Mouse (Mus musculus) E14TG2a.4 (cell line): ENCODE data around the gene Dcaf11.
A peak's percentile ranks its signal among the peaks of the same experiment; 100 is the strongest.

Experiments used
- H3K27me3 ChIP-seq: 2 replicates; pipeline ENCODE4 v1.6.1; 2014; ENCODE audit warnings: low read length, control low read depth; ENCODE audit not compliant: insufficient read depth
- H3K36me3 ChIP-seq: 2 replicates; pipeline ENCODE4 v1.6.1; 2014; ENCODE audit warnings: low read length, control low read depth; ENCODE audit not compliant: insufficient read depth
- H3K4me1 ChIP-seq: replicated peaks from 2 replicates; pipeline ENCODE4 v1.6.1; 2014; ENCODE audit warnings: low read depth, low read length, control low read depth
- H3K4me3 ChIP-seq: replicated peaks from 2 replicates; pipeline ENCODE4 v1.5.1; 2014; ENCODE audit warnings: mild to moderate bottlenecking, low read length
- H3K9me3 ChIP-seq: 2 replicates; pipeline ENCODE4 v1.6.1; 2014; ENCODE audit warnings: low read length, control low read depth
- CTCF ChIP-seq: conservative IDR thresholded peaks from 2 replicates; pipeline ENCODE4 v1.5.1; 2014; ENCODE audit warnings: low read length
- NANOG ChIP-seq: IDR thresholded peaks from 2 replicates; pipeline ENCODE4 v1.6.1; 2014; ENCODE audit warnings: borderline replicate concordance, low read length, mixed read lengths
- POU5F1 ChIP-seq: IDR thresholded peaks from 2 replicates; pipeline ENCODE4 v1.6.1; 2014; ENCODE audit warnings: low read length, borderline replicate concordance

The Dcaf11 gene

GRCm38 (mm10) chr14:55559799-55560201, at the start of gene Dcaf11:
Gene Dcaf11 (plus strand): TSS chr14:55560006.
- peaks cover 33% of the 10 kb centered on the region for H3K36me3 ChIP-seq

DNA sequence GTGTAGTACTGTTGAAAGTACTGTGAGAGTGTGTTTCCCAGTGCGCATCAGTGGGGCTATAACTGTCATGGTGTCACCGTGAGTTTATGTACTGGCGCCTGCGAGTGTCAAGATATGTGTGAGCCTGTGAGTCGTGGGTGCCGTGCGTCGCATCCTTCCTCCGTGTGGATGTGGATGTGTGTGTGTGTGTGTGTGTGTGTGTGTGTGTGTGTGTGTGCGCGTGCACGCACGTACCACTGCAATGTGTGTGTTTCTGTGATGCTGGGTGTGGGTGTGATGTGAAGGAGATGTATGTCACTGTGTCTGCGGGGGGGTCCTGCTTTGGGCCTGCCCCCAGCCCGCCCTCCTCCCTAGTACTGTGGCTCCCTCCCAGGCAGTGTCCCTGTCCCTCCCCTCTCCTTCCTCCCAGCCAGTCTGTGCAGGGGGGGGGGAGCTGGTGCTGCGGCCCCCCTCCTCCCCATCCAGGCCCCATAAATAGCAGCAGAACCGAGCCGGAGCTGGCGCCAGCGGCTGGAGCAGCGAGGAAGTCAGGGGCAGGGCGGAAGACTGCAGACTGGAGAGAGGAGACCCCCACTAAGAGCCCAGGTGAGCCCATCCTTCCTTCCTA, 49.6 kb upstream of the Dcaf11 start, which contains the start of gene Cpne6:
Cpne6 (plus strand) TSS at position 321 of the 607 bp plus-strand sequence.
- Histone ChIP-seq H3K9me3 (peaks cover 6% of the 10 kb centered on the region), H3K4me1 (peaks cover 28% of the 10 kb centered on the region), H3K4me3 (peak within 1 kb of the TSS; percentile 43), H3K36me3 (no peaks in the 10 kb centered on the region), H3K27me3 (peaks cover 45% of the 10 kb centered on the region)
- TF ChIP-seq POU5F1 (no peak), NANOG (no peak), CTCF (no peak)

More at GRCm38 (mm10) chr14:55559799-55560201, at the start of gene Dcaf11:
- H3K4me3 ChIP-seq, result peak within 1 kb of the TSS; percentile 91
- H3K4me1 ChIP-seq, result peaks cover 50% of the 10 kb centered on the region
- no peaks in the 10 kb centered on the region for H3K27me3 ChIP-seq
- H3K9me3 ChIP-seq, result no peaks in the 10 kb centered on the region
- TF ChIP-seq NANOG (no peak), POU5F1 (no peak), CTCF (no peak)

DNA sequence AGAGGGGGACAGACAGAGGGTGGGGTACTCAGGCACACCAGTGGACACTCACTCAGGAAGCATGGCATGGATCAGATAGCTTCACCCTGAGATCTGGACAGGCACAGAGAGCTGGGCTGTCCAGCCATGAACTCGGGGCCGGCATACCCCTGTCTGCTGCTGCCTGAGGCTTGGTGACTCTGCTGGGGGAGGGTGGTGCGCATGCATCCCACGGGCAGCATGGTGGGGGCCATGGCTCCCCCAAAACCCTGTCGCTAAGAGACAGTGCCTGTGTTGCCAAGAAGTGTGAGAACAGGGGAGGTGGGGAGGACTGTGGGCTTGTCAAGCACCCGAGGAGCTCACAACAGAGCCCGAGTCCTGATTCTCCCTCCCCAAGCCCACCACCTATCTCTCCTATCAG, 48.8 kb upstream of the Dcaf11 start:
- H3K4me1 ChIP-seq, result peaks cover 36% of the 10 kb centered on the region
- peaks cover 51% of the 10 kb centered on the region for H3K27me3 ChIP-seq
- TF ChIP-seq POU5F1 (no peak), CTCF (no peak), NANOG (no peak)
- H3K36me3 ChIP-seq, result no peaks in the 10 kb centered on the region
- peaks cover 2% of the 10 kb centered on the region for H3K9me3 ChIP-seq
- no peak overlapping the region for H3K4me3 ChIP-seq

- H3K4me1 ChIP-seq, result peaks cover 48% of the 10 kb centered on the region
- TF ChIP-seq POU5F1 (no peak), CTCF (no peak), NANOG (no peak)
- no peaks in the 10 kb centered on the region for H3K9me3 ChIP-seq
- H3K36me3 ChIP-seq, result no peaks in the 10 kb centered on the region
- no peak overlapping the region for H3K4me3 ChIP-seq
- peaks cover 65% of the 10 kb centered on the region for H3K27me3 ChIP-seq
Measured at GRCm38 (mm10) chr14:55513927-55514326, 45.9 kb upstream of the Dcaf11 start.

DNA sequence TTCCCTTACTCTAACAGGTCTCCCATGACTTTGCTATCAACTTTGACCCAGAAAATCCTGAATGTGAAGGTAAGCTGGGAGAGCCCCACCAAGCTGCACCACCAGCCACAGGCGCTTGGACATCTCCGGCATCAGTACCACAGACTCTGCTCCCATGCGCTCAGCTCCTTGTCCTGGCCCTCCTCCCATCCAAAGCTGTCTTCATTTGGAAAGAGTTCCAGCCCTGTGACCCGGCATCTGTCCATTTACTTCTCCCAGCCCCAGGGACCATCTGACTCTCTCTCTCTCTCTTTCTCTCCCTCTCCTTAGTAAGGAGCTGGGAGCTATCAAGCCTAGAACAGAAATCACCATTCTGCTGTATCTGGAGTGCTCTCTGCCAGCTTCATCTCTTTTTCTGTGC, 44.0 kb upstream of the Dcaf11 start:
- H3K9me3 ChIP-seq, result no peaks in the 10 kb centered on the region
- peaks cover 40% of the 10 kb centered on the region for H3K4me1 ChIP-seq
- no peaks in the 10 kb centered on the region for H3K36me3 ChIP-seq
- peak overlapping the region; percentile 26; the same call in 1 of the 2 replicates for H3K4me3 ChIP-seq
- TF ChIP-seq NANOG (no peak), CTCF (no peak), POU5F1 (no peak)
- H3K27me3 ChIP-seq, result peaks cover 80% of the 10 kb centered on the region

- no peaks in the 10 kb centered on the region for H3K36me3 ChIP-seq
- no peak overlapping the region for H3K4me3 ChIP-seq
- peaks cover 35% of the 10 kb centered on the region for H3K4me1 ChIP-seq
- H3K27me3 ChIP-seq, result peaks cover 87% of the 10 kb centered on the region
- no peak for TF ChIP-seq POU5F1
- no peak for TF ChIP-seq NANOG
- TF ChIP-seq CTCF, result no peak
- no peaks in the 10 kb centered on the region for H3K9me3 ChIP-seq
Measured at GRCm38 (mm10) chr14:55518897-55519296, 40.9 kb upstream of the Dcaf11 start.

GRCm38 (mm10) chr14:55519604-55520003, 40.2 kb upstream of the Dcaf11 start:
- TF ChIP-seq POU5F1 (no peak), CTCF (no peak), NANOG (no peak)
- peaks cover 91% of the 10 kb centered on the region for H3K27me3 ChIP-seq
- H3K4me3 ChIP-seq, result no peak overlapping the region
- H3K36me3 ChIP-seq, result no peaks in the 10 kb centered on the region
- H3K4me1 ChIP-seq, result peaks cover 34% of the 10 kb centered on the region
- H3K9me3 ChIP-seq, result no peaks in the 10 kb centered on the region

DNA sequence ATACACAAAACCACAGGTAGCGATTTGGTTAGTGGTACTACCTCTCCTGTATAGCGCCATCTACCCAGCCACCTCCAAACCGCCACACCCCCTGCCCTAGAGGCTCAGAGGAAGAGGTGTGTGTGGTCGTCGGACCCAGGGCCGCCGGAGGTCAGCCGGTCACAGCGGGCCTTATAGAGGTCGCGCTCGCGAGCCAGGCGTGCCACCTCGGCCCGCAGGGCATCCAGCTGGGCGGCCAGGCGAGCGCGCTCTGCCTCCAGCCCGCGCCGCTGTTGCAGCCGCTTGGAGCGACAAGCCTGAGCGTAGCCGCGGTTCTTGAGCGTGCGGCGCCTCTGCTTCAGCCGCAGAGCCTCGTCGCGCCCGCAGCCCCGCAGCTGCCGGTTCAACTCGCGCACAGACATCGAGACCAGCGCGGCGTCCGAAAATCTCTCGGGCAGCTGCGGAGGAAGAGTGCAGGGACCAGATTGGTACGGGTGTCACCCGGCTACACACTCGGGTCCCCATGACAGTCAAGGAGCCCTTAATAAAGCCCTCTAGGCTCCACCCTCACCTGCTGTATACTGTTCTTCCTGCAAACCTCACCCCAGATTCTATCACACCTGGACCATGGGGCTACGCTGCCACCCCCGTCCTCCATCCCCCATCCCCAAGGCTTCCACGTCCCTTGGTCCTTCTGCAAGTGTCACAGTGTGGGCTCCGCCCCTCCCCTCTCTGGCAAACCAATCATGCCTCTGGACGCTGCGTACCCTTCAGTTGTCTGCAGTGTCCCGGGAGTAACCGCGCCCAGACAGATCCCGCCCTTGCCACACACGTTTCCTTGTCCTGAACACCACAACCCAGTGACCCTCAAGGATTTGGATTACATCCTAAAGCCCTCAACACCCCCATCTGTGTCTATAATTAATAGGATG, 39.1 kb upstream of the Dcaf11 start:
- H3K36me3 ChIP-seq, result no peaks in the 10 kb centered on the region
- H3K4me3 ChIP-seq, result peak overlapping the region; percentile 86
- peaks cover 88% of the 10 kb centered on the region for H3K27me3 ChIP-seq
- H3K9me3 ChIP-seq, result no peaks in the 10 kb centered on the region
- TF ChIP-seq POU5F1, result no peak
- no peak for TF ChIP-seq CTCF
- no peak for TF ChIP-seq NANOG
- H3K4me1 ChIP-seq, result peaks cover 27% of the 10 kb centered on the region
